Mouse (Mus musculus): ENCODE results near the gene Psmd11. TPM values are rescaled to one million over a fixed set of nuclear protein-coding genes. Genes with fewer than 3 reads are reported as not detected.
A peak's percentile ranks its signal among the peaks of the same experiment; 100 is the strongest.

The Psmd11 gene
- polyA plus RNA-seq, 1 experiment = 73.9 TPM

- DNase-seq (ENCODE audit: extremely low spot score in 1 of 2, low spot score in 1 of 2) = peak in 1 of 2 experiments; percentile 19
These were observed 71.1 kb downstream of the Psmd11 start for GRCm38 (mm10) chr11:80499550-80499952.

GRCm38 (mm10) chr11:80503281-80503680 is 74.9 kb downstream of the Psmd11 start:
- no peak for DNase-seq (ENCODE audit: extremely low spot score in 1 of 2, low spot score in 1 of 2)

- peak; percentile 97 for DNase-seq (ENCODE audit: extremely low spot score in 1 of 2, low spot score in 1 of 2)
These were observed 75.5 kb downstream of the Psmd11 start for GRCm38 (mm10) chr11:80503726-80504452.

- peak in 1 of 2 experiments; percentile 22 for DNase-seq (ENCODE audit: extremely low spot score in 1 of 2, low spot score in 1 of 2)
These were observed 76.3 kb downstream of the Psmd11 start for GRCm38 (mm10) chr11:80504519-80505385.

DNA sequence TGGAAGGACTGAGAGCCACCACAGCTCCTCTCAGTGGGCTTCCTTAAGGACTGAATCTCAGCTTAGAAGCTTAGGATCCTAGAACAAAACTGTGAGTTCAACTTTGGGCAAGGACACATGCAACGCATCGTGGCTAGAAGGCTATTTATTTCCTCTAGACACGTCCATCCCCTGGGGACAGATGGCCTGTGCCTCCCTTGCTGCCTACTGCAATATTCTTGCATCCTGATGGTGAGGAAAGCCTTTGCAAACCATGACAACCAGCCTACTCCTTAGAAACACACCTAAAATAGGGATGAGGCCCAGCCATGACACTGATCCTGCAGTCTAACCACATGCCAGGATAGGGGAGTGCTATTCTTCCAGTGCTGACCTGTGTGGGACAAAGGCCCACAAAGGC is 77.2 kb downstream of the Psmd11 start:
- peak; percentile 74 to 83 for DNase-seq (ENCODE audit: extremely low spot score in 1 of 2, low spot score in 1 of 2)

GRCm38 (mm10) chr11:80506483-80506882 is 78.1 kb downstream of the Psmd11 start:
- no peak for DNase-seq (ENCODE audit: extremely low spot score in 1 of 2, low spot score in 1 of 2)

DNA sequence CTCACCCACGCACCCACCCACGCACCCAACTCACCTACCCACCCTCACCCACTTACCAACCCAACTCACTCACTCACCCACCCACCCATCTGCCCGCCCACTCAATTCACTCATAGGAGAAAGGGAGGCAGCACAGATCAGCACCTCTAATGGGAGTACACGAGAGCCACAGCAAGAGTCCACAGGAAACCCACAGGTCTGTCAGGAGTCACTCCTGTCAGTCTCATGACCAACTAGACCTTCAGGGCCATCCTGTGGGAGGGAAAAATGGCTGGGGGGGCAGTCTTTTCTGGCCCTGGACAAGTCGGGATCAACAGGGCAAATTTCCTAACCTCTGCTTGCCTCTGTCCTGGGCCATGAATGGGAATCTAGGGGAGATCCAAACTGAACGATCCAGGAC is 79.4 kb downstream of the Psmd11 start:
- no peak for DNase-seq (ENCODE audit: extremely low spot score in 1 of 2, low spot score in 1 of 2)

- DNase-seq (ENCODE audit: extremely low spot score in 1 of 2, low spot score in 1 of 2) = peak in 1 of 2 experiments; percentile 37
These were observed 80.2 kb downstream of the Psmd11 start for GRCm38 (mm10) chr11:80508361-80509175.

- DNase-seq (ENCODE audit: extremely low spot score in 1 of 2, low spot score in 1 of 2) = peak in 1 of 2 experiments; percentile 28
These were observed 80.7 kb downstream of the Psmd11 start for GRCm38 (mm10) chr11:80509176-80509506.

DNA sequence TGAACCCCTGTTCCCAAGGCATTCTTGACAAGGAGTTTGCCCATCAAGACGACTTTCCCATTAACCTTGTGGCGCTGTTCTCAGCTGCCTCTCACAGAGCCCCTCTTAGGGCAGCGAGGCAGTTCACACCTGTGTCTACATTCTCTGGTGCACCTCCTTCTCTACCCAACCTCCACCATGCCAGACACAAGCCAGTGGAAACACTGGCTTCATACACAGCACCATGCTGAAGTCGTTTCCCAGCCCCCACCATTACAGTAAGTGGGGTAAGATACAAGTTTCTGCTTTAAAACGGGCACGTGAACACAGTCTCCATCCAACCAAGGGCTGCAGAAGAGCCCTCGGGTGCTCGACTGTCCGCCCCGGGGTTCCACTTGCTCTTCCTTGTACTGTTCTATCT is 81.7 kb downstream of the Psmd11 start:
- DNase-seq (ENCODE audit: extremely low spot score in 1 of 2, low spot score in 1 of 2) = no peak

DNA sequence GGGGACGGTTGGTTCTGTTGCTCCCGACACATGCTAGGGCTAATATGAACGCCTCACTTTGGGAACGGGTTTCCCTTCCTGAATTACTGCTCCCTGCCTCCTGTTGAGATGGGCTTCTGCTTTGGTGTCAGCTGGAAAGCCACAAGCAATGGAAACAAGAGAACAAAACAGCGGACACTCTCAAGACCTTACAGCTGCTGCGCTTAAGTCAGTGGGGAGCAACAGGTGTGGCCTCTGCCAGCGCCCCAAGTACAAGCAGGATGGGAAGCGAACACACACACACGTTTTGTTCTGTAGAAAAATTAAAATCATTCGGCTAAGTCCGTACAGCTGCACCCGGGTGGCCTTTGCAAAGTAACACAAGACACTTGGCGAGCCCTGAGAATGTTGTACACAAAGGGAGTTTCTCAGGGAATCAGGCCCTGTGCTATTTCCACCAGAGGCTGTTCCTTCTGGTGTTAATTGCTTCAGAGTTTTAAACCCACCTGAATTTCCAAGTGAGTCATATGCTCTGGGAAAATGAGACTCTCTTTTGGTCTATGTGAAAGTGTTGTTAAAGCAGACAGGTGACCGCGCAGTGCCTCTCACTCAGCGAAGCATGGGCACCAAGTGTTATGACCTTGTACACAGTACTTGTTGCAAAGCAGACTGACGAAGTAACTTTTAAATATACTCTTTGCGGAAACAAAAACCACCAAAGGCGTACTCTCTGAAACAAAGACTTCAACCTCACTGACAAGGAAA is 84.1 kb downstream of the Psmd11 start:
- DNase-seq (ENCODE audit: extremely low spot score in 1 of 2, low spot score in 1 of 2) = no peak

GRCm38 (mm10) chr11:80513796-80514195 is 85.4 kb downstream of the Psmd11 start:
- DNase-seq (ENCODE audit: extremely low spot score in 1 of 2, low spot score in 1 of 2) = no peak

- no peak for DNase-seq (ENCODE audit: extremely low spot score in 1 of 2, low spot score in 1 of 2)
These were observed 86.9 kb downstream of the Psmd11 start for GRCm38 (mm10) chr11:80515346-80515745.

- DNase-seq (ENCODE audit: extremely low spot score in 1 of 2, low spot score in 1 of 2) = peak in 1 of 2 experiments; percentile 28
These were observed 87.5 kb downstream of the Psmd11 start for GRCm38 (mm10) chr11:80515895-80516294.

DNA sequence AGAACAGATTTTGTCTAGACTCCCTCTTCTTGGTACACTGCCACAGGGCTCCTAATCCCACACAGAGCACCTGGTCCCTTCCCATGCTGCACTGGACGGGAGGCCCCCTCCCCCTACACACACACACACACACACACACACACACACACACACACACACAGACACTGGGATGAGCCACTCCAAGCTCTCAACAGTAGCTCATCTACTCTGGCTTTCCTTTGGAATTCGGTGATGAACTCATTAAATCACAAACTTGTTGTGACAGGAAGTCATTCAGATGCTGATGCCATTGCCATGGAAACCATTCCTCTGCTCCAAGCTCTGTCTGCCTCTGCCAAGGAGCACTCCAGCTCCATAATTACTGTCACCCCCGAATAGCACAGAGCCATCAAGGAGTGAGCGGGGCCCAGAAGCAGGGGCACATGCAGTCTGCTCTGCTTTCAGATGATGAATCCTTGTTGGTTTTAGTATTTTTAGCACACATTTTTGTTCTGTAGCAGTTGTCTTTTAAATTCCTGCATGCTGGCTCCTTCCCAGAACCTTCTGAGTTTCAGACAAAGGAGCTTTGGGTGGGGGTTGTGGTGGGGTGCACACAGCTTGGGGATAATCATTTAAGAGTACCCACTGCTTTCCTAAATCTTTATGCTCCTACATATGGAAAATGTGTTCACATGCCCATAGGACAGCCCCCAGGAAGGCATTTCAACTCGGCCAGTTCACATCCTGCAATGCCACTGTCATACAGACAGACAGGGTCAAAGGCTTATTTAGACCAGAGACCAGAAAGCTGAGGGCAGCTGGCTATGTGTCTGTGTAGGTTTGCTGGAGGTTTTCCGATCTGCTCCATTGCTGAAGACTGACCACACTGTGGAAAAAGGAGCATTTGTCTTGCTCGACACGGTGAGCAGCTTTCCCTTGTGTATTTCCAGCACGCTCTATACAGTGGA is 90.3 kb downstream of the Psmd11 start:
- peak; percentile 84 to 87 for DNase-seq (ENCODE audit: extremely low spot score in 1 of 2, low spot score in 1 of 2)

- DNase-seq (ENCODE audit: extremely low spot score in 1 of 2, low spot score in 1 of 2) = no peak
These were observed 92.7 kb downstream of the Psmd11 start for GRCm38 (mm10) chr11:80521148-80521547.

Measured in frontal cortex, adult 2 months (tissue).